Mouse (Mus musculus) bone marrow macrophage, adult 2 months (primary cell): ENCODE results near the gene Ackr4. TPM values are rescaled to one million over a fixed set of nuclear protein-coding genes. Genes with fewer than 3 reads are reported as not detected.

Experiments
- H3K27ac ChIP-seq: 2 replicates; pipeline ENCODE4 v1.5.1; 2012; ENCODE audit warnings: low read depth, low read length; ENCODE audit not compliant: insufficient read depth
- H3K4me1 ChIP-seq: 2 replicates; pipeline ENCODE4 v1.6.1; 2012; ENCODE audit warnings: low read length; ENCODE audit not compliant: control insufficient read depth, insufficient read depth
- H3K4me3 ChIP-seq: 2 replicates; pipeline ENCODE4 v1.5.1; 2012; ENCODE audit warnings: mild to moderate bottlenecking, low read length, moderate library complexity; ENCODE audit not compliant: insufficient read depth
- CTCF ChIP-seq: IDR thresholded peaks from 2 replicates; pipeline ENCODE4 v1.5.1; 2012; ENCODE audit warnings: low read depth, mild to moderate bottlenecking, low read length, moderate library complexity
- POLR2A ChIP-seq: IDR thresholded peaks from 2 replicates; pipeline ENCODE4 v1.6.1; 2012; ENCODE audit warnings: mild to moderate bottlenecking, low read depth, low read length, borderline replicate concordance
- polyA plus RNA-seq: library from polyadenylated mRNA; stranded (reverse); fragments of >200 nt; gene quantifications from 2 replicates; pipeline ENCODE4 v1.2.4, GENCODE M21; 2012; ENCODE audit not compliant: missing spikeins, insufficient read depth, insufficient read length

Gene Ackr4
- polyA plus RNA-seq, result not detected in 2 replicates

DNA sequence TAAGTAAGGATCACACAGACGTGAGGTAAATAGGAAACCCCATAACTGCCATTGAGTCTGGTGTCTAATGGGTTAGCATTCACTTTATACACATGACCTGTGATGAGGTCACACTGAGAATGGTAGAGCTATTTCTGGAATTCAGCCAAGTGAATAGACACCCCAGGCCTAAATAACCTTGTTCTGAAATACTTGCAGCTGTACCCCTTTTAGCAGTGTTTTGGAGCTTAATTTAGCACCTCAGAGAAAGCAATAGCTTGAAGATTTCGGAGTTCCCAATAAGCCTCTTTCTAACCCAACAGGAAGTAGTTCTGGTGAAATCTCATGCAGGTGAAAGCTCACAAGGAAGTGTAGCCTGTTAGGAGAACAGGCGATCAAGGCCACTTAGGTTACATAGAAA lies at the start of gene Ackr4:
Ackr4 (minus strand) TSS at position 101 of the 400 bp plus-strand sequence.
- Histone ChIP-seq H3K27ac (no peak within 1 kb of the TSS), H3K4me3 (no peak within 1 kb of the TSS), H3K4me1 (no peaks in the 10 kb centered on the region)
- no peak for TF ChIP-seq CTCF
- no peak for TF ChIP-seq POLR2A

DNA sequence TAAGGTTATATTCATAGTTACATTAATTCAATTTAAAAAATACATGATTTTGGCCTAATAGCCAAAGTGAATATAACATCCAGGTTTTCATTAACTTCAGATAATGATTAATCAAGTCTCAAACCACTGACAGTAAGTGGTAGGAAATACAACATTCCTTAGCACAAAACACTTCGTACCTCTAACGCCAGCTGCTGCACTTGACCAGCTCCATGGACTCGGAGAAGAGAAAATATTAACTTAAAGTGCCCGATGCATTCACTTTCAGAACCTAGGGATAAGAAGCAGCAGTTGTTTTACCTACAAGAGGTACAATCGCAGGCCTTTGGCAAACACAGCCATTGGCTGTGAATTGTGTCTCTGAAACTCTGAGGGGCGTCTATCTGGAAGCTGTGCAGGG lies 45.6 kb upstream of the Ackr4 start:
- no peak overlapping the region for H3K27ac ChIP-seq

GRCm38 (mm10) chr9:104171651-104172050 lies 44.9 kb upstream of the Ackr4 start:
- H3K4me3 ChIP-seq, result no peak overlapping the region
- no peak overlapping the region for H3K27ac ChIP-seq
- TF ChIP-seq POLR2A (no peak), CTCF (no peak)
- H3K4me1 ChIP-seq, result no peaks in the 10 kb centered on the region

More for the DNA sequence above, 45.6 kb upstream of the Ackr4 start:
- TF ChIP-seq POLR2A (no peak), CTCF (no peak)
- H3K4me3 ChIP-seq, result no peak overlapping the region
- no peaks in the 10 kb centered on the region for H3K4me1 ChIP-seq

GRCm38 (mm10) chr9:104169986-104170385 lies 43.3 kb upstream of the Ackr4 start:
- Histone ChIP-seq H3K4me3 (no peak overlapping the region), H3K4me1 (no peaks in the 10 kb centered on the region), H3K27ac (no peak overlapping the region)
- TF ChIP-seq CTCF, result no peak
- no peak for TF ChIP-seq POLR2A

DNA sequence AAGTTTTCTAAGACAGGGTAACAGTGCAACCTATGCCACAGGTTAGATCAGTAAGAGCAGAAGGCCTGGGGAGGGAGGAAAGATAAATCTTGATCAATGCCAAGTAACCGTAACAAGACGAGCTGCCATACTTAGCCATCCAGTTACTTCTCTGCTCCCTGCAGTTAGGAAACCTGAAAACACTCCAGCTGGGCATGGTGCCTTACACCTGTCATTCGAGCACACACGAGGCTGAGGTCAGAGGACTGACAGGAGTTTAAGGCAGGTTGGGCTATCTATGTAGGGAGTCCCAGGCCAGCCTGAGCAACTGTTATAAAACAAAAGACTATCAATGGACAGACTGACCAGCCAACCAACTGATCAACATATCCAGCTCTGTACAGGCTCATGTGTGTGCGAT lies 39.2 kb upstream of the Ackr4 start:
- Histone ChIP-seq H3K27ac (no peak overlapping the region), H3K4me1 (no peaks in the 10 kb centered on the region), H3K4me3 (no peak overlapping the region)
- TF ChIP-seq CTCF, result no peak
- no peak for TF ChIP-seq POLR2A

GRCm38 (mm10) chr9:104164194-104164593 lies 37.5 kb upstream of the Ackr4 start:
- no peak overlapping the region for H3K4me3 ChIP-seq
- H3K27ac ChIP-seq, result no peak overlapping the region
- no peak for TF ChIP-seq POLR2A
- no peak for TF ChIP-seq CTCF
- H3K4me1 ChIP-seq, result no peaks in the 10 kb centered on the region

GRCm38 (mm10) chr9:104161117-104161516 lies 34.4 kb upstream of the Ackr4 start:
- H3K4me3 ChIP-seq, result no peak overlapping the region
- no peak overlapping the region for H3K27ac ChIP-seq
- TF ChIP-seq CTCF (no peak), POLR2A (no peak)
- H3K4me1 ChIP-seq, result no peaks in the 10 kb centered on the region

- no peak for TF ChIP-seq CTCF
- no peak for TF ChIP-seq POLR2A
- Histone ChIP-seq H3K4me1 (no peaks in the 10 kb centered on the region), H3K4me3 (no peak overlapping the region), H3K27ac (no peak overlapping the region)
Measured at GRCm38 (mm10) chr9:104157291-104157690, 30.6 kb upstream of the Ackr4 start.

DNA sequence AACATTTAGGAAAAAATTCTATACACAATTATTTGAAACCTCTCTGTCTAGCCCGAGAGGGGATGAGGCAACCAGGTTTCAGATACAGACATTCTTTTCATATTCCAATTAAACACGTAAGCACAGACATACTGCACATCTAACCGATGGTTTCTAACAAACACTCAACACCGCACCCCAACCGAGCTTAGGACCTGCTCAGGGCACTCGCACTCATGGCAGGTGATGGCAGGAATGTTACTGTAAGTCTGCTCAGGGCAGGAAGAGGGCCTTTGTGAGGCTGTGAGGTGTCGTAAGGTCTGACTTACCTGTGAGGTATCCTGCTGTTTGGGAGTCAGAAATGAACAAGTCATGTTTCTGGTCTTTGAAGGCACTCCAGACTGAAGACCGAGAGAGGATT lies 29.8 kb upstream of the Ackr4 start:
- H3K27ac ChIP-seq, result no peak overlapping the region
- no peaks in the 10 kb centered on the region for H3K4me1 ChIP-seq
- no peak overlapping the region for H3K4me3 ChIP-seq
- TF ChIP-seq CTCF (no peak), POLR2A (no peak)

DNA sequence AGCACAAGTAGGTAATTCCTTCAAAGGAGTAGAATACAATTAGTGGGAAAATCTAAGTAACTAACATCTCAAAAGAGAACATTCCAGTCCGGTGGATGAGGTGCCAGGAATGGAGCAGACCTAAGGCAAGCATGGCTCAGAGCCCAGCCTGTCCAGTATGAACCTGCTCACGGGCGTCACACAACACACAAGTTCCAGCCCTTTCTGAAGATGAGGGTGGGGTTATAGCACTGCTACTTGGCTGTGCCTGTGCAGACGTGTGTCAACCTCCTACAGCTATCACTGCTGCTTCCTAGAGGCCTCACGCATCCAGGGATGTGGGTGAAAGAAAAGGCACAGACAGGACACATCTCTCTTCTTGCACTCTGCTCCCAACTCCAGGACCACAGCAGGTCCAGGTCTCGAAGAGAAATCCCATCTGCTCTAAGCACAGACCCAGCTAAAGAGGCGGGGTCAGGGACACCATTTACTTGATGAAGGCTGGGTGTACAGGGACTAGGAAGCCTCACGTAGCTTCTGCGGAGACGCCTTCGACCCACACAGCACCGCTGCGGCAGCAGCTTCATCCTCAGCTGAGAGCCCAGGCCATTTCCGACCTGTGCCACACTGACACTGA lies 28.5 kb upstream of the Ackr4 start:
- H3K27ac ChIP-seq, result no peak overlapping the region
- H3K4me1 ChIP-seq, result no peaks in the 10 kb centered on the region
- TF ChIP-seq POLR2A (no peak), CTCF (no peak)
- H3K4me3 ChIP-seq, result no peak overlapping the region
